Mouse (Mus musculus) liver (tissue): Measurements from ENCODE around the gene Cc2d2a.

Experiments used
- DNase-seq: peaks from one replicate; pipeline ENCODE4 v3.0.0-alpha.2; 2020; ENCODE audit warnings: mixed read lengths

The Cc2d2a gene

GRCm38 (mm10) chr5:43728375-43729165 lies 66.4 kb downstream of the Cc2d2a start:
- no peak for DNase-seq

DNA sequence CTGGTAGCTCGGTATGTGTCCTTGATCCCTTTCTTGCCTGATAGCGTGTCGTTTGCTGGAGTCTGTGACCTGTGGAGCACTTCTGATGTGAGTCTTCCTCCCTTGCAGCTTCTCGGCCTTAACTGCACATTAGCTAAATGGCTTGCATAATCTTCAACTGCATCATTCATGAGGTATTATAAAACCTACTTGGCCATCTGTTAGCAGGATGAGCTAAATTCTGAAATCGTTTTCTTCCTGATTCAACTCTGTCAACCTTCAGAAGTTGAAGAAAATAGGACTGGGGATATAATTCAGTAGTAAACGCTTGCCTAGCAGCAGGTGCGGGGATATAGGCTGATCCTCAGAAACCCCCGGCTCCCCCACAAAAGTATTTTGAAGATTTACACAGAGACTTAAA lies 70.2 kb downstream of the Cc2d2a start:
- DNase-seq: no peak

GRCm38 (mm10) chr5:43744187-43744586 lies 82.0 kb downstream of the Cc2d2a start:
- DNase-seq: no peak

- DNase-seq: no peak
Observed at GRCm38 (mm10) chr5:43745156-43745555, 83.0 kb downstream of the Cc2d2a start.

GRCm38 (mm10) chr5:43748039-43748438 lies 85.9 kb downstream of the Cc2d2a start:
- no peak for DNase-seq

- no peak for DNase-seq
Observed at GRCm38 (mm10) chr5:43749092-43749491, 86.9 kb downstream of the Cc2d2a start.

DNA sequence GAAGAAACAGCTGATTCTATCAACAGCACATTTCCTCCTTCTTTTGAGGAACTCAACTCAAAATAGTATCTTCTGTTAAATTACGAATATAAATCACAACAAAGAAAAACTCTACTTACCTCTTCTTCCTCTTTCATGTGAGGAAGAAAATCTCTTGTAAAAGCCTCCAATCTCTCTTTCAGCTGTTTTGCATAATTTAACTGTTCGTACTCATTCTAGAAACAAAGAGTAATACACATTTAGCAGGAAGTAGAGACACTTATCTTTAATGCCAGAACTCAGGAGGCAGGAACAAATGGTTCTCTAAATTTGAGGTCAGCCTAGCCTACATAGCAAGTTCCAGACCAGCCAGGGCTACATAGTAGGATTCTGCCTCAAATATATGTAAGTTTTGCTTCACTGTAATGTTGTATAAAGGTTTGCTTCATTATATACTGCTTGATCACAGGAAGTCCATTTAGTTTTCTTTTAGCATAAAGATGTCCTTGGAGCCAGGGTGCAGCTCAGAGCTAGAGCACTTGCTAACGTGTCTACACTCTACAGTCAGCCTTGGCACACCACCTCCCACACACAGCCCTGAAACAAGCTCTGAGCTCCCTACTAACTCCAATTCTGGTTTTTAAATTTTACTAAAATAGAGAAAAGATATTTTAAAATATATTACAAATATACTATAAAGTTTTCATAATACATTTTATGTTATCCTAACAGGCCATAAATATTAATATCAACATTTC lies 108.6 kb downstream of the Cc2d2a start:
- no peak for DNase-seq

DNA sequence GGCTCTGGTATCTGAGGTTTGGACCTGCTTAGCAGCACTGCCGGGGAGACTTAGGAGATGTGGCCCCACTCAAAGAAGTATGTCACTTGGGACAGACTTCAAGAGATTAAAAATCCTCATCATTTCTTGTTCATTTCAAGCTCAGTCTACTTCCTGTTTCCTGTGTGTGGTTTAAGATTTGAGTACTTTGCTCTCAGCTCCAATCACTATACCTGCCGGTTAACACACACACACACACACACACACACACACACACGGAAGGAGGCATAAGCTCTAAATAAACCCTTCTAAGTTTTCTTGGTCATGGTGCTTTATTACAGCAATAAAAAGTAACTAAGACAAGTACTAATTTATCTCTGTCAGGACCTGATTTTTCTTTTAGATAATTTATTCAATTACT lies 109.4 kb downstream of the Cc2d2a start:
- no peak for DNase-seq

- no peak for DNase-seq
Observed at GRCm38 (mm10) chr5:43776407-43776806, 114.3 kb downstream of the Cc2d2a start.

DNA sequence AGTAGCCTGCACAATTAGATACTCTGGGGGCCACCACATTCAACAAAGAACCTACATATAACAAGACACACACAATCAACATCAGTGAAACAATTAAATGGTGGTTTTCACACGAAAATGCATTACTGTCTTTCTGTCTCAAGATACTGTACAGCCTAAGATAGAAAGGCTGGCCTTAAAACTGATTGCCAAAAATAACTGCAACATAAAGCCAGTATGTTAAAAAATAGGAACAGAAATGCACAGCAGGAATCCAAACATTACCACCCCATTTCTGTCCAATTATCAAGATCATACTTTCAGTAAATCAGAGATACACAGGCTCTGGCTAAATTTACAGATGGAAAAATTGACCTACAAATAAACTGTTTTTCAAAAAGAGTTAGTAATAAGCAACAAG lies 114.8 kb downstream of the Cc2d2a start:
- DNase-seq: no peak

DNA sequence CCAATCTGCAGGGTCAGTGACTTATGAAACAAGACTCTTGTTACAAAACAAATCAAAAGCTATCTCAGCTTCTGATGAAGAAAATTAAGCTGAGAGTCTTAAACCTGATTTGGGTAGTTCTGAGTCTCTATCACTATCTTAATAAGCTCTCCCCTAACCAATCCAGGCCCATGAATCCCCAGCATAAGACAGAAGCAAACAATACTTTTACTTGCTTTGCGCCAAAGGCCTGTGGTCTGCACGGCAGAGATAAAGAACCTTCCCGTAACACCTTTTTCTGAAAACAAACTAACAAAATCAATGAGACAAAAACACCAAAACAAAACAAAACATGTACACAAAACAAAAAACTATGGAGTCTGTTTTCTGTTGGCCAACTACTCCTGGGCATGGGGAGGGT lies 116.4 kb downstream of the Cc2d2a start:
- DNase-seq: no peak

- DNase-seq: no peak
Observed at GRCm38 (mm10) chr5:43781423-43781976, 119.4 kb downstream of the Cc2d2a start.

- DNase-seq: peak; percentile 82
Observed at GRCm38 (mm10) chr5:43781977-43782930, 120.1 kb downstream of the Cc2d2a start.

DNA sequence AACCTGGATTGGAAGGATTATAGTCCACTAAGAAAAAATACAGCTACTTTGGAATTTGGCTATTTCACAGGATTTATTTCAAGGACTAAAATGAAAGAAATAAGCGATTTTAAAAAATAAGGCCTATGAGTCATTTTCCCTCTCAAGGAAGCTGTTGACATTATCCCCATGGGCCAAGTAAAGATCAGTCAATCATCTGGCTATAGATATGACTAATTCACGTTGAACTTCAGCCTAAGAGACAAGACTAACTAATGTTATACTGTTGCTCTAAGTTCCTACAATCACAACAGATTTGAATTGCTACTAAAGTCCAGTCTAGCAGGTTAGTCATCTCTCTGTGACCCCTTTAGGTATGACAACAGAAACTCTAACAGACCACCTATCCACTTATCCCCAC lies 121.8 kb downstream of the Cc2d2a start:
- no peak for DNase-seq

GRCm38 (mm10) chr5:43786607-43787006 lies 124.5 kb downstream of the Cc2d2a start:
- DNase-seq: no peak

DNA sequence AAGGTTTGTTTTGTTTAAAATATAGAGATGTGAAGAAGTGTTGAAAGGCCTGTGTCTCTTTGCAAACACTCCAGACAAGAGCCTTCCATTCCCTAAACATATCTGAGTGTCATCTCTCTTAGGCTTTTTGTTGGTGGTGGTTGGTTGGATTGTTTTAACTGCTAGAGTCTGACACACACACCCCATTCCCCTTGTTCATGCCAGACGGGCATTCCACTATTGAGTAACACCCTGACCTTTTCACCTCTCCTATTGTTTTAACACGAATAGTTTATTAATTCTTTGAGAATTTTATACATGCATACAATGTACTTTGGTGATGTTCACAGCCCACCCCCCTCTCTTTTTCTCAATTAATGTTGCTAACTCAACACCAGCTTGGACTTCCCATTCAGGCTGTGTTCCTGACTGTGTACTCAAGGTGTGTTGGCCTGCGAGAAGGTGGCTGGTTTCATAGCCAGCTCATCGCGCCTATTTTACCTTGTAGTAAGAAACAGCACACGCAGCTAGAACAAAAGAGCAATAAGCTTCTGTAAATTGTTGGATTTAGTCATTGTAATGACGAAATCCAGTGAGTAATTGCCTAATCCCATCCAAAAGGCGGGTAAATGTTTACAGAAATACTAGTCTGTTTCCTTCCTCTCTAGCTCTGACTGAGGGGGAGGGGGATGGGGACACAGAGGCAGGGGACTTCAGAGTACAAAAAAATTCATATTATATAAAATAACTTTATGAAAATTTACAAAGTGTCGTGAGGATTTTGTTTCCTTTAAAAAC lies 126.0 kb downstream of the Cc2d2a start:
- no peak for DNase-seq
